10 mouse cellular contexts compared by ENCODE assay signal in the genomic region with DNA sequence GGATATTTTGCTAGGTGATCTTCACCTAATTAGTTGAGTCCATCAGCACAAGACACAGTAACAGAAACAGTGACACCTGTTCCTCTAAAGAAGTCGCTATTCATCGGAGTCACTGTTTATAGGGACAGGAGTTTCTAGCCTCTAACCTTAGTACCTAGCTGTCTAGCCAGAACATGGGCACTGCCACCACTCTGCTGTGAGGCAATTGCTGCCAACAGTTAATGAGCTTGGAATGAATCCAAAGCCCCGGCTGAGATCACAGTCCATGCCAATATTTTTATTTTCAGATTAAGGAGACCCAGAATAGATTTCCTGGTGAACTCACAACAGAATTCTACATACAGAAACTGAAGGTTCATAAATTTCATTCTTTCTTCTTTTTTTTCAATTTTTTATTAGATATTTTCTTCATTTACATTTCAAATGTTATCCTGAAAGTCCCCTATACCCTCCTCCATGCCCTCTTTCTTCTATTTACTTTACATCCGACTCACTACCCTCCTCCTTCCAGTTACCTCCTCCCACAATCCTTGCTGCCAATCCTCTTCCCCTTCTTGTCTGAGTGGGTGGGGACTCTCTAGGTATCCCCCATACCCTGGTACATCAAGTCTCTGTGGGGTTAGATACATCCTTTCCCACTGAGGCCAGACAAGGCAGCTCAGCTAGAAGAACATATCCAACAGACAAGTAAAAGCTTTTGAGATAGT.
A peak's percentile ranks its signal among the peaks of the same experiment; 100 is the strongest.
DNase-seq lines count a peak whose midpoint lies in the region; ATAC-seq lines count a peak whose summit lies in the region.
"Had no signal": no experiment of that assay in that cellular context is flagged by ENCODE, and none has a peak within 500 bp of the region (broad histone marks: within the 10 kb centered on the region; RNA-seq: fewer than 3 reads in every experiment).

No protein-coding gene starts in this region.

- H3K4me1 ChIP-seq in neural tube, embryonic 14.5 days (ENCODE audit: control insufficient read depth, insufficient read depth, low read length) = no peaks in the 10 kb centered on the region
- peaks cover 5% of the 10 kb centered on the region; the same call in 1 of the 2 replicates for H3K4me1 ChIP-seq in neural tube, embryonic 15.5 days

- peak; percentile 31; the same call in 1 of the 2 replicates for ATAC-seq in frontal cortex, adult (ENCODE audit: low TSS enrichment)
- peak; percentile 63; the same call in 1 of the 2 replicates for ATAC-seq in neural tube, embryonic 14.5 days (ENCODE audit: low read depth)
- peak; percentile 31; the same call in 1 of the 2 replicates for ATAC-seq in neural tube, embryonic 15.5 days (ENCODE audit: low FRiP score)

- H3K9me3 ChIP-seq in neural tube, embryonic 14.5 days (ENCODE audit: control insufficient read depth, low read length) = no peaks in the 10 kb centered on the region
- no peaks in the 10 kb centered on the region for H3K9me3 ChIP-seq in neural tube, embryonic 15.5 days (replicated peaks)

- H3K9ac ChIP-seq in neural tube, embryonic 14.5 days (replicated peaks; ENCODE audit: low read depth, low read length) = no peak overlapping the region
- H3K9ac ChIP-seq in neural tube, embryonic 15.5 days (replicated peaks) = no peak overlapping the region
- H3K9ac ChIP-seq: liver, embryonic 14.5 days had no signal

- no peak overlapping the region for H3K27ac ChIP-seq in neural tube, embryonic 14.5 days (ENCODE audit: low read depth, low read length)
- H3K27ac ChIP-seq in neural tube, embryonic 15.5 days (replicated peaks) = no peak overlapping the region
- H3K27ac ChIP-seq: liver, embryonic 14.5 days had no signal

- no peak overlapping the region for H3K4me2 ChIP-seq in neural tube, embryonic 14.5 days (ENCODE audit: low read depth, low read length)
- no peak overlapping the region for H3K4me2 ChIP-seq in neural tube, embryonic 15.5 days

- H3K27me3 ChIP-seq in neural tube, embryonic 14.5 days (ENCODE audit: control insufficient read depth, insufficient read depth, low read length) = no peaks in the 10 kb centered on the region
- H3K27me3 ChIP-seq in neural tube, embryonic 15.5 days (replicated peaks) = no peaks in the 10 kb centered on the region

- H3K4me3 ChIP-seq in neural tube, embryonic 14.5 days (ENCODE audit: low read depth, low read length) = no peak overlapping the region
- H3K4me3 ChIP-seq in neural tube, embryonic 15.5 days (replicated peaks) = no peak overlapping the region

- DNase-seq in frontal cortex, postnatal 14 days (ENCODE audit: low spot score in 2 of 2) = no peak
- no peak for DNase-seq in neural tube, embryonic 10.5 days (ENCODE audit: extremely low spot score, low spot score)
- peak; percentile 45 for DNase-seq in kidney, adult 9 months
- no peak for DNase-seq in embryo, embryonic 11 days
- DNase-seq in right cerebral cortex, postnatal 4 days = no peak
- DNase-seq: spleen, adult 18-20 months had no signal

- 67% methylated on average over 4 of the region's 4 CpGs for WGBS in neural tube, embryonic 14.5 days
- WGBS in neural tube, embryonic 15.5 days = 66% methylated on average over 4 of the region's 4 CpGs

- no peaks in the 10 kb centered on the region for H3K36me3 ChIP-seq in neural tube, embryonic 14.5 days (ENCODE audit: control insufficient read depth, insufficient read depth, low read length)
- H3K36me3 ChIP-seq in neural tube, embryonic 15.5 days = no peaks in the 10 kb centered on the region
